Mouse (Mus musculus) cerebellum, postnatal 36 days (tissue): ENCODE data around the gene Zdhhc16.

ENCODE experiments used
- DNase-seq, 2 experiments: peaks; one replicate each; pipeline ENCODE4 v3.0.0; 2021 to 2022; ENCODE audit warnings: mixed read lengths in 2 of 2

The Zdhhc16 gene

DNA sequence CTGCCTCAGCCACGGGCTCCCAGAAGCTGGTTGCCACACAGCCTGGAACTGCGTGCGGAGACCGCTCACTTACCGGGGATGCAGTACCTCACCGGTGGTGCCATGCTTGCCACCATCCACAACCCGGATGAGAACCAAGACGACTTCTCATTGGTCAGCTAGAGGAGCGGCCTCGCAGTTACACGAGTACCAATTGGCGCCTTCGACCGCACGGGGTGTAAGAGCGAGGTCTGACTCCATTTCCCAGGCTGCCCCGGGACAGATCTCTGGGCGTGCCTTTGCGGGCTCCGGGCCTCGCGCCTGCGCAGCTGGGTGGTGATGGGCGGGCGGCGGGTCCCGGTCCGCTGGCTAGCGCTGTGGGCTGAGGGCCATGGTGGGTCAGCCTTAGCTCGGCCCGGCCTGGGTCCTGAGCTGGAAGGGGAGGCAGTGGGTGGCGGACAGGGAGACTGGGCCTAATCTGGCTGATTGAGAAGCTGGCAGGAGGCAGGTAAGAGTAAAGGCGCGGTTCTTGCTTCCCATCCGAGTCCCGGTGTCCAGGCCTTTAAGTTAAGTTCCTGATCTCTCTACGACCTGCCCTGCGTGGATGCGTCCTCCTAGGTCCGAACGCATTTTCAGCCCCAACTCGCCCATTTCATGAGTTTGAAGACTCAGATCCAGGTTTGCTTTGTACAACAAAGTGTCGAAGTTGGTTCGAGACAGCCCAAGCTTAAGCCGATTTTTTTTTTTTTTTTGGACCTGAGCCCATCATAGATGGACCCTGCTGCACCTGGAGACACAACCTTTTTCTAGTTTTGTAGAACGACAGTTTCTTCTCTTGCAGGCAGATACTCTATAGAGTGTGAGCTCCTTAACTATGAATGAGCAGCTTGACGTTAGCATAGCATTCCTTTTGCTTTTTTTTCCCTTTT, at the start of gene Zdhhc16, which contains the start of gene Exosc1:
TSS of gene Zdhhc16 (plus strand) at position 302 of the 908 bp plus-strand sequence.
TSS of gene Exosc1 (minus strand) at position 245 of the 908 bp plus-strand sequence.
- peak; percentile 98 to 99 for DNase-seq

DNA sequence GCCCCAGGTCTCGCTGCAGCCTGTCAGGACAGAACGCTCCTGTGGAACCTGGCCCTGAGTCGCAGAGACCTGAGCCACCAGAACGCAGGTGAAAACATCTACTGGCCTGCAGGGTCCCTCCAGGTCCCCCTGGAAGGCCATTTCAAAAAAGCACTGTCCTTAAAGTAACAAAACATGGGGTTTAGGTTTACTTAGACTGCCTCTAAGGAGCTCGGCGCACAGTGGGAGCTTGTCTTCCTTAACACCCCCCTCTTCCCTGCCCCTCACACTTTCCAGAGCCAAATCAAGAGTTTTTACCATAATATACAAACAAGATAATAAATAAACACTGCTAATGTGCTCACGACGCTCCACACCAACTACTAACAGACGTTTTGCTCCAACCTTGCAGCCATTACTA, 49.4 kb upstream of the Zdhhc16 start:
- DNase-seq: no peak

DNA sequence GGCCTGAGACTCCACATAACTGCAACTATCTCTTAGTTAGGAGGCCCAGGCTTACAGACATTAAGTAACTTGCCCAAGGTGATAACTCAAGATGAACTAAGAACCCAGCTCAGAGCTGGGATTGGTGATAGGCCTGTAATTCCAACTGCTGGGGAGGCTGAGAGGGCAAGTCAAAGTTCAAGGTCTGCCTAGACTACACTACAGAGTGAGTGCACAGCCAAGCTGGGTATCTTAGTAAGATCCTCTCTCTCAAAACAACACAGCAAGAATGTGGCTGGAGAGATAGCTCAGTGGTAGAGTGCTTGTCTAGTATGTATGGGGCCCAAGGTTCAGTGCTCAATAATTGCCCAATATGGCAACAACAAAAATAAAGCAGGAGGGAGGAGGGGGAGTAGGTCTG, 45.1 kb upstream of the Zdhhc16 start:
- no peak for DNase-seq

GRCm38 (mm10) chr19:41894959-41895358, 38.3 kb upstream of the Zdhhc16 start:
- DNase-seq: no peak

DNA sequence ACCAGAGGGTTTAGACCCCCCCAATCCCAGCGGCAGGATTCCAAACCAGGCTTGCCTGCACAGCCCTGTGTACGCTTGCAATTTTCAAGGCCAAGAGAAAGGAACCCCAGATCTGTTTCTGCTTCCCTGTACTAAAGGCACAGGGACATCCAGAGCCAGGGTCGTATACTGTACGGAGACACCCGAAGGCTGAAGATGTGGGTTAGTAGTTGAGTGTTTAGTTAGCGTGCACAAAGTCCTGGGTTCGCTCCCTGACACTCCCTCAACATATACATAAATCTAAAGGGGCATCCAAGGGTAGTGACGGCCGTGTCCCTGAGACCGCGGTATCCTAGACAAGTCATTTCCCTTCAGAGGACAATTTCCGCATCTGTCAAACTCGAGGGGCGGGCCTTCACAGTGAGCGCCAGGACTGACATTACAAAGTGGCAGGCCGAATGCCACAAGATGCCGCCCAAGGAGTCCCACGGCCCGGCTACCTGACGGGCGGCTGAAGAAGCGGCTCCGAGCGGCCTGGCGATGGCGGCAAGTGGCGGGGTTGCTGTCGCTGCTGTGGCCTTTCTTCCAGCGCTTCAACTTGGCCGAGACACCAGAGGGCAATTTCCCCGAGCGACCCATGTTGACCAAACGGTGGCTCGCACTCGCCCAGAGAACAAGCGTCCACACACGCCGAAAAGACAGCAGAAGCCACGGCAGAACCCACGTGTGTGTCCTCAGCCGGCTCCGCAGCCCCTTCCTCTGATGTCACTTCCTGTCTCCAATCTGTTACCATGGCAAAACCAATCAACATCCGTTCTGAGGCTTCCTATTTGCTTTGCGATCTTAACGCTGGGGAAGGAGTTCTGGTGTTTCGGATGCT, 37.6 kb upstream of the Zdhhc16 start, which contains the start of gene Rrp12:
TSS of gene Rrp12 (minus strand) at position 714 of the 859 bp plus-strand sequence.
- peak; percentile 72 to 80 for DNase-seq

- DNase-seq: no peak
These were observed 37.0 kb upstream of the Zdhhc16 start for GRCm38 (mm10) chr19:41896319-41896711.

DNA sequence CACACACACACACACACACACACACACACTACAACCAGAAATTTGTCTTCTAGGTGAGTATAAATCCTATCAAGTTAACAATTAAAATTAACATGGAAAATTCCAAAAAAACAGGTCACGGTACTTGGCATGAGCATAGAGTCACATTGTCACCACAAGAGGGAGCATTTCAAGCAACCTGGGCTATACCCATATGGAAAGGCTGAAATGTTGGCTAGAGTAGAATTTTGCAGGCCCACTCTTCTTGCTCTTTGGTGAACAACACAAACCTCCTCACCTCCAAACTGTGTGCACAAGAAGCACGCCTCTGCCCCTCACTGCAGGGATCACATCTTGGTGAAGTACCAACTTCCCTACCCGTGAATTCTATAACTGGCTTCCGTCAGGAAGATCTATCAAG, 34.4 kb upstream of the Zdhhc16 start:
- peak; percentile 29 to 43 for DNase-seq

DNA sequence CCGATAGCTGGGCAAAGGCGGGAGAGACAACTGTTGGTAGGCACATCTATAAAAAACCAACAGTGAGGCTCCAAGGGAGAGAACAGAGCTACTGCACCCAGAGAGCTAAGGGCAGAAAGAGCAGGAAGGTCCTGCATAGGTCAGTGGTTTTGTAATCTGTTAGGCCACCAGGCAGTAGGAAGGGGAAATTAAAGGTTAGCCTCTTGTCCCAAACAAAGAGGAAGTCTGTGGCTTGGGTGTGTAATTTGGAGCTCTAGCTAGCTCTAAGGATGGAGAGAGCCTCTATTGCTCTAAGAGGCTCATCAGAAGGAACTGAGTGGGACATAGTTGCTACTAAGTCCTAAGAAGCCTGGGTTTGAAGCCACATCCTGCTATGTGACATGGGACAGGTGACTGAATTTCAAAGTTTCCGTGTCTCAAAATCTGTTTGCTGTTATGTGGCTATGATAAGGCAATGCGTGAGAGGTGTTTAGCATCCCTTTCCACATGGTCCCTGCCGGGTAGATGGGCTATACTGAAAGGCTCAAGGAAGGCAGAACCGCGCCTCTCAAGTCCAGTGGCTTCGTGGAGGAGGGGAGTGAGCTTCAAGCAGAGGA, 32.7 kb upstream of the Zdhhc16 start:
- no peak for DNase-seq

- DNase-seq: no peak
These were observed 31.6 kb upstream of the Zdhhc16 start for GRCm38 (mm10) chr19:41901696-41902095.

DNA sequence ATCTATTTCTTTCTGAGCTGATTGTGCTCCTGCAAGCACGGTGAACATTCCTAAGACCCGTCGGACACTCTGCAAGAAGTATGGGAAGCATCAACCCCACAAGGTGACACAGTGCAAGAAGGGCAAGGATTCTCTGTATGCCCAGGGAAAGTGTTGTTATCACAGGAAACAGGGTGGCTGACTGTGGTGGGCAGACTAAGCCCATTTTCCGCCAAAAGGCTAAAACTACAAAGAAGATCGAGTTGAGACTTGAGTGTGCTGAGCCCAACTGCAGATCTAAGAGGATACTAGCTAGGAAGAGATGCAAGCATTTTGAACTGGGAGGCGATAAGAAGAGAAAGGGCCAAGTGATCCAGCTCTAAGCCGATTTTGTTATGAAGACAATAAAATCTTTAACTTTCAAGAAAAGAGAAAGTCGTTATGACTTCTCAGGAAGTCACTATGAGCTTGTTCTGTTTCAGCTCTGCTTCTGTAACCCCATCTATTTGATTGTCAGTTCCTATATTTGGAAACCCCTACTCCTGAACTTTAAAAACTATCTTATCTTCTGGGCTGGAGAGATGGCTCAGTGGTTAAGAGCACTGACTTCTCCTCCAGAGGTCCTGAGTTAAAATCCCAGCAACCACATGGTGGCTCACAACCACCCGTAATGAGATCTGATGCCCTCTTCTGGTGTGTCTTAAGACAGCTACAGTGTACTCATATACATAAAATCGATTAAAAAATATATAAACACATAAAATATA, 30.3 kb upstream of the Zdhhc16 start:
- DNase-seq: no peak

- DNase-seq: no peak
These were observed 28.0 kb upstream of the Zdhhc16 start for GRCm38 (mm10) chr19:41905246-41905645.

DNA sequence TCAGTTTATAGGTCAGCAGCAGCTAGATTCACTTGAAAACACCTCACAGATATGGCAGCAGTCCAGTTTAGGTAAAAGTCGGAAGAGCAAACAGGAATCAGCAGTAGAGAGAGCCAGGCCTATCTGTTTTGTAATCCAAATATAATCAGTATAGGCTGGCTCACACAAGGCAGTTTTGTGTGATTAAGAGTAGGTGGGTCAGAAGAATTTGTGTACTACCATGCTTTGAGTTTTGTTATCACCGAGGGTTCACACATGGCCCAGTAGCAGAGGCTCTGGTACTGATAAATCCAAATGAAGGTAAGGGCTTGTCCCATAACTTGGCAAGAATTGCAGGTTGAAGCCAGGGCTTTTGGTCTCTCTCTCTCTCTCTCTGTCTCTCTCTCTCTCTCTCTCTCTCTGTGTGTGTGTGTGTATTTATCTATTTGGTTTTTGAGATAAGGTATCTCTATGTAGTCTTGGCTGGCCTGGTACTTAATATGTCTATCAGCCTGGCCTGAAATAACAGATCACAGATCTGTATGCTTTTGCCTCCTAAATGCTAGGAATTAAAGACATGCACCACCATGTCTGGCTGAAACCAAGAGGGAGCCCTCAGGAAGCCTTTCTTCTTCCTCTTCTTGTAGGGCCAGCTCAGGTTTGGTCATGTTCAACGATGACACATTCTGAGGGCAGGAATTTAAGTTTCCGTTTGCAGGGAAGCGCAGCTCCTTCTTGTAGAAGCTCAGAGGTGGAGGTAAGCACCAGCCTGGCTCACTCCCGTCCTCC, 26.8 kb upstream of the Zdhhc16 start:
- no peak for DNase-seq

DNA sequence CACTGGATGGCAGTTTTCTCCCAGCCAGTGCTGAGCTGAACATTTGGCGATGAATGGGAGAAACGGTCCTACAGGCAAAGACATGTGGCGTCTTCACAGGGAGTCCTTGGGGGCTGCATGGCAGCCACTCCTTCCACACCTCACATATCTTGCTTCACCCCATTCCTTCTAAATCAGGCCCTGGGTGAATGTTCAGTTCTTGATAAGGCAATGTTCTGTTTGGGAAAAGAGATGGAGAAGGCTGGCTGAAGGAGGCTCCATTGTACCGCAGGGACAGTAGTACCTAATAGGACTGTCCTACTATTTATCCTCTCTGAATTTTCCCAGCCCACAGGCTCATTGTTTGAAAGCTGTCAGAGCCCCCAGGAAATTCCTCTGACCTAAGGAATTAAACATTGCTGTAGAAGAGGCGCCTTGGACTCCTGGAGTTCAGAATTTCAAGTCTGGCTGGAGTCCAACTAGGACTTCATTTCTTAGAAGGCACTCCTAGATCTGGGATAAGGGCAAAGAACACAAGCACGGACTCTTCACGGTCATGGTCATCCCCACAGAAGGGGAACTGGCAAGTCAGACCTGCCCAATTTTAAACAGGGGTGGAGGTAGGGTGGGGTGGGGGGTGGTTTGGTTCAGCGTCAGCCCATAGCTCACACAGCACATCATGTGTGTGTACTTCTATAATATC, 26.1 kb upstream of the Zdhhc16 start:
- no peak for DNase-seq

DNA sequence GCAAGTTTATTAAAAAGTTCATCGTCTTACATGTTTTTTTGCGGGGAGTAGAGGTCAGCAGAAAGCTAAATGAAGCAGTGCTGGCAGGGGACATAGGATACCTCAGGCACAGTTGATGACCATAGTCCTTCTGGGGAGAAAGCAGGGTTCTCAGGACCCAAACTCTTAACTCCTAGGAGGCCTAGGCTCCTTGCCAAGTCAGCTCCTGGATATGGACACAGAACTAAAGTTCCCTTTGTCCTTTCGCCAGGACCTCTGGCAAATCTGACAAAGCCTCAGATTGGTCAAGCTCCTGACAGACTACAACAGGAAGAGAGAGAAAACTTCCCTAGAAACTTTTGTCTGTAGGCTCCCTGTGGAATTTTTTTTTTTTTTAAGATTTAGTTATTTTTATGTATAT, 24.5 kb upstream of the Zdhhc16 start:
- no peak for DNase-seq

GRCm38 (mm10) chr19:41910396-41910795, 22.9 kb upstream of the Zdhhc16 start:
- no peak for DNase-seq

DNA sequence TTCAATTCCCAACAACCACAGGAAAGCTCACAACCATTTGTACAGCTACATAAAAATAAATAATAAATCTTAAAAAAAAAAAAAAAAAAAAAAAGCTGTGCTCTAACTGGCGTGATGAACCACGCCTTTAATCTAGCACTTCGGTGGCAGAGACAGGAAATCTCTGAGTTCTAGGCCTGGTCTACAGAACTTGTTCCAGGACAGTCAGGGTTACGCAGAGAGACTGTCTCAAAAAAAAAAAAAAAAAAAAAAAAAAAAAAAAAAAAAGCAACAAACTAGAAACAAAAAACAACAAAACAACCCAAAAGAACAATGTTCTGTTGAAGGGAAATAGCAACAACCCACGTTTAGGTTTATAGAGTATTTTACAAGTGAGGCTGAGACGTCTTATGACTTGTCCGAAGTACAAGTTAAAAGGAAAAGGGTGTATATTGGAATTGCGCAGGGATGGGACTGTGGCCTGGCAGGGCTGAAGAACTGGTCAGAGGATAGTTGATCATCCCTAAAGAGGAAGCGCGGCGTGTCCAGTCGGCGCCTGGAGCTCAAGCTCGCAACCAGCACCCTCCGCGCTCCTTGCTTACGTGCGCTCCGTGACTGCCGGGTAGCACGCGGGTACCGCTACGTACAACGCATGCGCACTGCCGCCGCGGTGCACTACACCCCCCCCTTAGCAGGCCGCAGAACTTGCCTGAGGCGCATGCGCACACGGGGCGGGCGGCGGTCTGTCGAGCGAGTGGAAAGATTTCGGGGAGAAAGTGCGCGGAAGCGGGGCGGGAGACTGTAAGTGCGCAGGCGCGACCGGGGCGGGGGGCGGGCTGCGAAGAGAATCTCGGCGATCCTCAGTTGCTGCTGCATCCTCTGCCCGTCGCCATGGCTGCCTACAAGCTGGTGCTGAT, 21.9 kb upstream of the Zdhhc16 start, which contains the start of gene Pgam1:
TSS of gene Pgam1 (plus strand) at position 746 of the 896 bp plus-strand sequence.
- DNase-seq: peak; percentile 95 to 98

DNA sequence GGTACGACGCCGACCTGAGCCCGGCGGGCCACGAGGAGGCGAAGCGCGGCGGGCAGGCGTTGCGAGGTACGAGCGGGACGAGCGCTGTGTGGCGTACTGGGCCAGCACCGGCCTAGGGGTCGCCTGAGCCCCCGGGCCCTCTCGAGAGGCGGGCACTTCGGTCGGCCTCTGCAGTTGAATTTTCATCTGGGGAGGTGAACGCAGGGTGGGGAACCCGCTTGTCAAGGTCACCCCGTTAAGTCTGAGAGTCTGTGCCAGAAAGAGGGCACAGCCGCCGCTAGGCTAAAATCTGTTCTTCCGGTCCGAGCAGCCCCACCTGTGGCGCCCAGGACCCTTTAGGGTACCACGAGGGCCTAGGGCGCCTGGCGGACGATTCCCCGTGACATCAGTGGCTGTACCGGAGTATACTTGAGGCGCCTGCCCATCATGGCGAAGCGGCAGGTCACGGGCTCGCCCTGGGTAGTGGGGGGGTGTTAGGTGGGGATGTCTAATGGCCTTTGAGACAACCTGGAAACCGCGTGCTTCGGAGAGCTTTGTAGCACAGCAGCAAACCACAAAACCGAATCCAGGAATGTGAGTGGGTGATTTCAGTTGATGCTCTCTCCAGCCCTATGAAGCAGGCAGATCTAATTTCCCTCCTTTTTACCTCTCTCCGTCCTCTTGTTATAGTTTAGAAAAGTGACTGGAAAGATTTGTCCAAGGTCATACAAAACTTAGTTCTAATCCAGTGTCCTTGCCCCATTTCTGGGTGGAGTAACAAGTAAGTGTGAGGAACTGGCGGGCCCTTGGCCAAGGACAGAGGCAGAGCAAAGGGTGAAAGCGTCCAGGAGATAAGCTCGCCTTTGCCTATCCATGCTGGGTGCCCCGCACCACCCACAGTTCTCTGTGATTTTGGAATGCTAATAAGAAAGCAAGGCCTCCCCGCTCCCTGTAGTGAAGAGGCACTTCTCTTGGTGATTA, 20.9 kb upstream of the Zdhhc16 start:
- DNase-seq: peak; percentile 52 to 54
